Mouse (Mus musculus) kidney, embryonic 16.5 days (tissue): ENCODE measurements around the gene Cramp1l. TPM values are rescaled to one million over a fixed set of nuclear protein-coding genes. Genes with fewer than 3 reads are reported as not detected.

ENCODE experiments used
- polyA plus RNA-seq: library from polyadenylated mRNA; unstranded; fragments of >200 nt; fragmentation: Nextera tagmentation; extraction: Ambion mirVana; gene quantifications from 2 replicates; pipeline ENCODE4 v1.2.1, GENCODE M21; 2015

Gene Cramp1l
- polyA plus RNA-seq, 1 experiment from 2014 or later = 5.4 TPM

Other genes with a start within 250 kb of the Cramp1l start
- 0.11 TPM in 1 of 2 replicates, not detected in the other for gene Meiob, start 211.5 kb downstream of the Cramp1l start, polyA plus RNA-seq
- gene Hagh, start 175.6 kb downstream of the Cramp1l start, polyA plus RNA-seq = 63.4 and 75.6 TPM in 2 replicates
- 50.7 and 52.1 TPM in 2 replicates for gene Fahd1, start 165.4 kb downstream of the Cramp1l start, polyA plus RNA-seq
- 3.0 and 3.1 TPM in 2 replicates for gene Igfals, start 149.8 kb downstream of the Cramp1l start, polyA plus RNA-seq
- gene Nubp2, start 129.4 kb downstream of the Cramp1l start, polyA plus RNA-seq = 63.3 and 67.1 TPM in 2 replicates
- gene Spsb3, start 129.1 kb downstream of the Cramp1l start, polyA plus RNA-seq = 46.2 and 50.4 TPM in 2 replicates
- 36.5 and 38.5 TPM in 2 replicates for gene Eme2, start 120.7 kb downstream of the Cramp1l start, polyA plus RNA-seq
- gene Mrps34, start 120.7 kb downstream of the Cramp1l start, polyA plus RNA-seq = 102 TPM in 2 replicates
- gene Nme3, start 119.3 kb downstream of the Cramp1l start, polyA plus RNA-seq = 78.1 and 86.1 TPM in 2 replicates
- 30.1 and 33.6 TPM in 2 replicates for gene Mapk8ip3, start 78.8 kb downstream of the Cramp1l start, polyA plus RNA-seq
- 197 and 218 TPM in 2 replicates for gene Jpt2, start 55.1 kb downstream of the Cramp1l start, polyA plus RNA-seq
- 24.9 and 25.5 TPM in 2 replicates for gene Ift140, start 297 bp upstream of the Cramp1l start, polyA plus RNA-seq
- 34.4 and 44.7 TPM in 2 replicates for gene Tmem204, start 67.8 kb upstream of the Cramp1l start, polyA plus RNA-seq
- 49.5 and 53.4 TPM in 2 replicates for gene Telo2, start 100.2 kb upstream of the Cramp1l start, polyA plus RNA-seq
- not detected in 2 replicates for gene Ptx4, start 105.0 kb upstream of the Cramp1l start, polyA plus RNA-seq
- gene Clcn7, start 117.6 kb upstream of the Cramp1l start, polyA plus RNA-seq = 23.2 and 26.8 TPM in 2 replicates
- not detected in 2 replicates for gene Ccdc154, start 146.7 kb upstream of the Cramp1l start, polyA plus RNA-seq
- gene Gm38655, start 159.7 kb upstream of the Cramp1l start, polyA plus RNA-seq = not detected in 2 replicates
- gene BC003965, start 168.8 kb upstream of the Cramp1l start, polyA plus RNA-seq = 34.4 and 35.6 TPM in 2 replicates
- 10.4 and 10.9 TPM in 2 replicates for gene Unkl, start 172.6 kb upstream of the Cramp1l start, polyA plus RNA-seq
- 51.2 and 56.6 TPM in 2 replicates for gene Gnptg, start 224.3 kb upstream of the Cramp1l start, polyA plus RNA-seq
- 49.7 and 51.6 TPM in 2 replicates for gene Tsr3, start 224.4 kb upstream of the Cramp1l start, polyA plus RNA-seq
- 2.0 and 2.3 TPM in 2 replicates for gene Baiap3, start 240.6 kb upstream of the Cramp1l start, polyA plus RNA-seq